Mouse (Mus musculus) urinary bladder, postnatal 14 days (tissue): ENCODE measurements around the gene Gcnt3.
A peak's percentile ranks its signal among the peaks of the same experiment; 100 is the strongest.

ENCODE experiments used
- DNase-seq: peaks from one replicate; pipeline ENCODE4 v3.0.0; 2021; ENCODE audit warnings: low spot score

Gcnt3 gene

GRCm38 (mm10) chr9:70003516-70003915 lies 34.4 kb downstream of the Gcnt3 start:
- no peak for DNase-seq

DNA sequence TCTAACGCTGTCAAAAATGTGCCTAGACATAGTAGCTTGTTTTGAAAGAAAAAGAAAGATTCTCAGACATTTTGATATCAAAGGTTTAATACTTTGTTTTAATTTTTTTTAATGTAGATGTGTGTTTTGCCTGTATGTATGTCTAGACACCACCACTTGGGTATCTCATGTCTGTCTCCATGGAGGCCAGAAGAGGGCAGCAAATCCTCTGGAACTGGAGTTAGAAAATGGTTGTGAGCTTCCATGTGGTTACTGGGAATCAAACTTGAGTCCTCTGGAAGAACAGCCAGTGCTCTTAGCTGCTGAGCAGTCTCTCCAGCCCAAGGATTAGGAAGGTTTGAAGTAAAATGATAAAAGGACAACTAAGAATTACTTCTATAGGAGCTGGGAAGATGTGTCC lies 38.6 kb downstream of the Gcnt3 start:
- no peak for DNase-seq

DNA sequence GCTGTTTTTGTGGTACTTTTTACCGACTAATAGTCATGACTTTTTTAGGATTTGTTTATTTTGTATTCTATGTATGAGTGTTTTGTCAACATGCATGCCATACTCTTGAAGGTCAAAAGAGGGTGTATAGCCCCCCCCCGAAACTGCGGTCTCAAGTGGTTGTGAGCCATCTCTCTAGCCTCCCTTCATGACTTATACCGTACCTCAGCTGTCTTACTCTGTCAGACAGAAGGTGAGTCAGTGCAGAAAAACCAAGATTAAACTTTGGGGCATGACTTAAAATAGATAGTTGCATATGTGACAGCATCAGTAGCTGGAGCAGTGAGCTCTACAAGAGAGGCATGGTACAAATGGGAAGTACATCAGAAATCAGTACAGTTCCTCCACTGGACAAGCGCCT lies 43.3 kb downstream of the Gcnt3 start:
- no peak for DNase-seq

DNA sequence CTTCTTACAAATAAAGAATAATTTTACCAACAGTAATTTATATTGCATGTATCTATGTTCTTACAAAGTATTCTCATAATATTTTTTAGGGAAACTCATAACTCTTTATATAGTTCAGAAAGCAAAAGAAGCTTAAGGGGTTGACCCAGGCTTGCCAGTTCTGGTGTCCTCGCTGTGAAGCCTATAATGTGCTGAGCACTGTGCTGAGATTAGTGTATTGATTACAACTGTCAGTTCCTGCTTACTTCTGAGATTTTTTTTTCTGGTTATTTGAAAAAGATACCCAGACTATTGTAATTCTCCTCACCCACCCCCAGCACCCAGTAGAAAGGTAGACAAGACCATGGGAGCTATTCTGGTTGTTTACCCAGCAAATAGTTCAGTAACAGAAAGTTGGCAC lies 44.4 kb downstream of the Gcnt3 start:
- DNase-seq, result no peak

- no peak for DNase-seq
Measured at GRCm38 (mm10) chr9:69992841-69993277, 45.0 kb downstream of the Gcnt3 start.

GRCm38 (mm10) chr9:69990346-69990745 lies 47.5 kb downstream of the Gcnt3 start:
- DNase-seq, result no peak

DNA sequence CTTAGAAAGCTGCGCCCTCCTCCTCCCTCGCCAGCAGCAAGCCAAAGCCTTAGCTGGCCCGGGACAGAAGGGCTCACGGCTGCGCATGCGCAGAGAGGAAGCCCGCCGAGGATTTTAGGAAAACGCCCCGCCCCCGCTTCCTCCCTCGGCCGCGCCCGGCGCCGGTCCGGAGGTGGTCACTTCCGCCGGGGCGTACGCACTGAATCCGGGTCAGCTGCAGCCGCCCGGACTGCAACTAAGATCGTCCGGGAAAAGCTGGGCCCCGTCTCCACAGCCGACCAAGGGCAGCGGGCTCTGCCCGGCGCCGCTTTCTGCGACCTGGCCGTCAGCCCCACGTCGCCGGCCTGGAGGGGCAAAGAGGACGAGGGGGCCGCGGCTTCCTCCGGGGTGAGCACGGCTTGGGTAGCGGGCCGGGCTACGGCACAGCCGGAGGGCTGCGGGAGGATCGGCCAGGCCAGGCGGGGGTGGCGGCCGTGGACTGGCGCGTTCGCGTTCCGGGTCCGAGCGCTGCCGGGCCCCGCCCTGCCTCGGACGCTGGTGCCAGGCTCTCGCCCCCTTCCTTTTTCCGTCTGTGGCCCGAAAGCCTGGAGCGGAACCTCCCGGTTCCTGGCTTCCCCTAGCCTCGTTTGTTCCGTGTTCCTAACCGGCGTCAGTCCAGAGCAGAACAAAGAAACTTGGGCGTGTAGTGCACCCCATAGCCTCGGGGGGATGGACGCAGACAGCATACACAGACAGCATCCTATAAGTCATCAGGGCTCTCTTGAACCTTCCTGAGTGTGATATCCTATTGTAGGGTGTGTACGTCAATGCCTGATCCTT lies 48.4 kb downstream of the Gcnt3 start, which contains the start of gene Bnip2:
TSS of gene Bnip2 (plus strand) at position 164 of the 819 bp plus-strand sequence.
- DNase-seq, result peak; percentile 98

GRCm38 (mm10) chr9:69988706-69989302 lies 49.1 kb downstream of the Gcnt3 start:
- no peak for DNase-seq

GRCm38 (mm10) chr9:69987579-69987978 lies 50.3 kb downstream of the Gcnt3 start:
- DNase-seq, result peak; percentile 62

- DNase-seq, result no peak
Measured at GRCm38 (mm10) chr9:69986571-69986970, 51.3 kb downstream of the Gcnt3 start.

DNA sequence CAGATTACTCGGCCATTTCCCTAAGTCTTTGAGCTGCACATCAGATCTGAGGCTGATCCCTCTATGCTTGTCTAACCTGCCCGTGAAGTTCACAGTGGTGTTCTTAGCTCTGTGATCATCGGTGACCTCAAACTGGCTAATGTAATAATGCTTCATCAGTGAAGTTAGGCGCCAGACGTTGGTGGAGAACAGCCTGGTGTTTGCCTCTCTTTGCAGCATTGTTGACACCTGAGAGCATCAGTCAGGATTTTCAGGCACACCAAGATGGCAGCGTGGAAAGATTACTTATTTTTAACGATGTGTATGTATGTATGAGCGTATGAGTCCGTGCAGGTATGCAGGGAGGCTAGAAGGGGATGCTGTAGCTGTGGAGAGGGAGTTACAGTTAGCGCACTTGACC lies 51.8 kb downstream of the Gcnt3 start:
- no peak for DNase-seq

- no peak for DNase-seq
Measured at GRCm38 (mm10) chr9:69985526-69985925, 52.4 kb downstream of the Gcnt3 start.
